ENCODE assay signal across 11 mouse cellular contexts in the genomic region with DNA sequence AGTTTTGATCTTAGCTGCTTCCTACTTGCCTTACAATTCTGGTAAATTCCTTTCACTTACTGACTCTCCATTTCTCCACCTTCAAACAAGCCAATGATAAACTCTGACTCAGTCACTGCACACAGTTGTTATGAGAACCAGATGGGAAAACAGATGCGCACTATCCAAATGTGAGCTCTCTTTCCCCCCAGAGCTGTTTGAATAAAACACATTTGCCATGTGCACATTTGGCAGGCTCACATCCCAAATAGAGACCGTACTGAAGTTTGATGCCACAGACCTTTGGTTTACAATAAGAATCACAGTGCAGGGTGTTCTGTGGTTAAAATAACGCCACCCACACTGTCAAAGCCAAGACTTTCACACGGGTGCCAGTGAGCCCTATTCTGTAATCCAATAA. TPM values are rescaled to one million over a fixed set of nuclear protein-coding genes. Genes with fewer than 3 reads are reported as not detected.
DNase-seq lines count a peak whose midpoint lies in the region; ATAC-seq and TF ChIP-seq lines count a peak whose summit lies in the region.
"Had no signal": no experiment of that assay in that cellular context is flagged by ENCODE, and none has a peak within 500 bp of the region (broad histone marks: within the 10 kb centered on the region; RNA-seq: fewer than 3 reads in every experiment).

No protein-coding gene starts in this region.

- ATAC-seq in limb, embryonic 15.5 days (ENCODE audit: insufficient number of reproducible peaks, low FRiP score, low TSS enrichment, low read depth), result peak; percentile 61; the same call in 1 of the 2 replicates
- ATAC-seq in stomach, postnatal 0 days (ENCODE audit: low FRiP score, low TSS enrichment), result no peak
- ATAC-seq in megakaryocyte, adult 5-6 weeks (ENCODE audit: poor library complexity, severe bottlenecking), result no peak
- ATAC-seq: CD4-positive, CD25-positive, alpha-beta regulatory T cell, adult 4 months had no signal

- H3K36me3 ChIP-seq in limb, embryonic 15.5 days, result no peaks in the 10 kb centered on the region
- H3K36me3 ChIP-seq in stomach, postnatal 0 days (ENCODE audit: control insufficient read depth, insufficient read depth, low read length), result no peaks in the 10 kb centered on the region
- H3K36me3 ChIP-seq: limb, embryonic 12.5 days had no signal

- H3K27me3 ChIP-seq in limb, embryonic 15.5 days, result no peaks in the 10 kb centered on the region
- no peaks in the 10 kb centered on the region for H3K27me3 ChIP-seq in stomach, postnatal 0 days (ENCODE audit: control insufficient read depth, insufficient read depth, low read length)
- H3K27me3 ChIP-seq: limb, embryonic 12.5 days had no signal

- H3K4me1 ChIP-seq in limb, embryonic 15.5 days, result 0 out of 2 replicates have a peak, but pooled peaks cover 4% of the 10 kb centered on the region
- no peaks in the 10 kb centered on the region for H3K4me1 ChIP-seq in stomach, postnatal 0 days (replicated peaks; ENCODE audit: control insufficient read depth, insufficient read depth)

- no peak overlapping the region for H3K4me2 ChIP-seq in limb, embryonic 15.5 days
- H3K4me2 ChIP-seq in stomach, postnatal 0 days (replicated peaks; ENCODE audit: low read depth), result no peak overlapping the region
- H3K4me2 ChIP-seq: limb, embryonic 12.5 days had no signal

- no peak overlapping the region for H3K4me3 ChIP-seq in limb, embryonic 15.5 days
- H3K4me3 ChIP-seq in stomach, postnatal 0 days (ENCODE audit: low read depth, low read length), result no peak overlapping the region
- H3K4me3 ChIP-seq: limb, embryonic 12.5 days had no signal

- no peaks in the 10 kb centered on the region for H3K9me3 ChIP-seq in limb, embryonic 15.5 days
- H3K9me3 ChIP-seq in stomach, postnatal 0 days (ENCODE audit: control insufficient read depth, low read length), result no peaks in the 10 kb centered on the region
- H3K9me3 ChIP-seq: limb, embryonic 12.5 days had no signal

- TF ChIP-seq EP300 in stomach, postnatal 0 days (optimal IDR thresholded peaks at IDR 0.05), result no peak

- H3K9ac ChIP-seq in limb, embryonic 15.5 days, result no peak overlapping the region
- no peak overlapping the region for H3K9ac ChIP-seq in stomach, postnatal 0 days (ENCODE audit: low read length)
- H3K9ac ChIP-seq: limb, embryonic 12.5 days had no signal

- no peak overlapping the region for H3K27ac ChIP-seq in limb, embryonic 15.5 days
- H3K27ac ChIP-seq in stomach, postnatal 0 days (replicated peaks), result no peak overlapping the region
- H3K27ac ChIP-seq: limb, embryonic 12.5 days had no signal

- 33% methylated on average over 4 of the region's 4 CpGs for WGBS in limb, embryonic 15.5 days
- WGBS in stomach, postnatal 0 days, result 51% methylated on average over 4 of the region's 4 CpGs

- DNase-seq in gastrocnemius, adult 18-20 months (ENCODE audit: low spot score), result peak; percentile 20
- no peak for DNase-seq in gastrocnemius, postnatal 10 days
- peak; percentile 4 for DNase-seq in brain, embryonic 18.5 days (ENCODE audit: low read depth, low spot score)
- DNase-seq in hindlimb bud, embryonic 11.5 days (ENCODE audit: extremely low spot score, low read depth, low spot score), result peak; percentile 28
- DNase-seq in stomach, postnatal 0 days (ENCODE audit: low spot score), result no peak
- no peak for DNase-seq in adrenal gland, adult (ENCODE audit: inconsistent age in 2 of 2, low spot score in 1 of 2)
- DNase-seq: cerebellum, adult 11-12 months had no signal

- TF ChIP-seq CTCF in stomach, postnatal 0 days (IDR thresholded peaks at IDR 0.05; ENCODE audit: low read depth), result no peak

RNA-seq across cellular contexts. Expression of a gene that starts 43.8 kb away (rescaled TPM):
- total RNA-seq in gastrocnemius, adult 18-20 months (2021), result 100 to 1,000 TPM in 1 of 2 experiments, 10 to 100 TPM in 1; 99.4 to 104 TPM
- 10 to 100 TPM; 40.8 to 41.9 TPM for total RNA-seq in gastrocnemius, postnatal 10 days (2021)
- 11.1 and 14.1 TPM in 2 replicates for polyA plus RNA-seq in limb, embryonic 15.5 days (2015; fragmentation: Nextera tagmentation; extraction: Ambion mirVana)
- 6.0 and 6.7 TPM in 2 replicates for polyA plus RNA-seq in stomach, postnatal 0 days (2015; fragmentation: Nextera tagmentation; extraction: Ambion mirVana)
- not detected in 2 replicates for total RNA-seq in megakaryocyte, adult 5-6 weeks (2015)
- total RNA-seq in megakaryocyte, adult 5-6 weeks (2017), result not detected in 2 replicates
- polyA plus RNA-seq: CD4-positive, CD25-positive, alpha-beta regulatory T cell, adult 4 months had no signal

Comparison
In these comparisons a context has a peak if more than half of its experiments do, and no peak if none do; other contexts are left out.
1. DNase-seq: peak in gastrocnemius, adult 18-20 months (single experiment), brain, embryonic 18.5 days (single experiment) and hindlimb bud, embryonic 11.5 days (single experiment); none in gastrocnemius, postnatal 10 days (single experiment), stomach, postnatal 0 days (single experiment) and adrenal gland, adult (0 of 2).
2. RNA of a gene that starts 43.8 kb away (total RNA-seq): 99.4 to 104 TPM in gastrocnemius, adult 18-20 months and 40.8 to 41.9 TPM in gastrocnemius, postnatal 10 days; not detected in megakaryocyte, adult 5-6 weeks; every median in the first group is over 10 times any median in the second.